In the genomic region with DNA sequence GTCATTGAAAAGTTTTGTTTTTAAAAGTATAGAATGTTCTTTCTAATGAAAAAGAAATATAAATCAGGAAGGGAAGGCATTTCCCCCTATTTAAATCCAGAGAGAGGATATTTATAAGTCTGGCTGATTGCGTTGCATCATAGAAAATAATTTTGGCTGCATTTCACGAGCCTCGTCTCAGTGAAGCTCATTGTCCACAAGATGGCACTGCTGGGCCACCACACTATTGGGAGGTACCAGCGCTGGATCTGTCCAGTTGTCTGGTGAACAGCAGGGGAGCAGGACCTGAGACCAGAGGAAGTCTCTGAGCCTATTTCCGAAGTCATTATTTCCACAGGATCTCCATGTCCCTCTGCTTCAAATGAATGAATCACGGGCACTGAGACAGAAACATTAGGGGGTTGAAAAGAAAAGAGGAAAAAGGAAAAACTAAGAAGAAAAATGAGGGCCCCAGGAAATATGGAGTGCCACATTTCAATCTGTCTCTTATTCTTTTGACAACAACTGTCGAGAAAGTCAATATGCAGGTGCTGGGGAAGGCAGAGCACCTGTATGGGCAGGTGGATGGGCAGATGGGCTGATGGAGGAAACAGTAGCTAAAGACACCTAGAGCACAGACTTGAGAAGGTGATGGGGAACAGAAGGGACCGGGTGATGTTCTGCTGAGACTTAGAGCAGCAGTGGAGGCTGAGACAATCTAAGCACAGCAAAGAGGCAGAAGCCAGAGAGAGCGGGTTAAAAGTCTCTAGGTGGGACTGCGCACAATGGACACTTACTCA, we compare ENCODE assay signal across 8 mouse cellular contexts. TPM values are rescaled to one million over a fixed set of nuclear protein-coding genes. Genes with fewer than 3 reads are reported as not detected.
DNase-seq lines count a peak whose midpoint lies in the region; ATAC-seq and TF ChIP-seq lines count a peak whose summit lies in the region.

No protein-coding gene starts in this region.

- no peak overlapping the region for H3K4me3 ChIP-seq in kidney, embryonic 15.5 days (replicated peaks)
- H3K4me3 ChIP-seq in limb, embryonic 14.5 days (replicated peaks; ENCODE audit: low read length), result no peak overlapping the region
- H3K4me3 ChIP-seq in stomach, embryonic 14.5 days (ENCODE audit: low read depth, low read length), result no peak overlapping the region

- H3K36me3 ChIP-seq in kidney, embryonic 15.5 days, result no peaks in the 10 kb centered on the region
- H3K36me3 ChIP-seq in limb, embryonic 14.5 days (ENCODE audit: control insufficient read depth, insufficient read depth, low read length), result no peaks in the 10 kb centered on the region
- H3K36me3 ChIP-seq in stomach, embryonic 14.5 days (ENCODE audit: control insufficient read depth, insufficient read depth, low read length), result no peaks in the 10 kb centered on the region

- TF ChIP-seq POLR2A in limb, embryonic 14.5 days (IDR thresholded peaks at IDR 0.05; ENCODE audit: borderline replicate concordance, extremely low read depth, insufficient read depth, insufficient read length), result no peak

- peak; percentile 82 for ATAC-seq in kidney, embryonic 15.5 days (replicated peaks; ENCODE audit: low FRiP score)
- ATAC-seq in limb, embryonic 14.5 days (ENCODE audit: low FRiP score, low read depth), result peak; percentile 84
- ATAC-seq in stomach, embryonic 14.5 days (ENCODE audit: insufficient number of reproducible peaks, insufficient read depth, low FRiP score, low read depth), result peak; percentile 77; the same call in 1 of the 2 replicates

- no peaks in the 10 kb centered on the region for H3K9me3 ChIP-seq in kidney, embryonic 15.5 days (replicated peaks)
- no peaks in the 10 kb centered on the region for H3K9me3 ChIP-seq in limb, embryonic 14.5 days (ENCODE audit: control insufficient read depth, low read length)
- no peaks in the 10 kb centered on the region for H3K9me3 ChIP-seq in stomach, embryonic 14.5 days (ENCODE audit: control insufficient read depth, low read depth, low read length)

- peak; percentile 92 for DNase-seq in 3T3-L1 (ENCODE audit: low read depth, low spot score)
- DNase-seq in adrenal gland, adult 8-10 months, result peak; percentile 70
- DNase-seq in embryo, embryonic 11.5 days (ENCODE audit: low read depth, low spot score), result peak; percentile 66
- peak; percentile 77 for DNase-seq in heart, adult 8-10 months (ENCODE audit: low spot score)
- DNase-seq in limb, embryonic 14.5 days (ENCODE audit: low spot score), result peak; percentile 88
- peak; percentile 70 for DNase-seq in neural tube, embryonic 10.5 days (ENCODE audit: extremely low spot score, low spot score)

- H3K4me1 ChIP-seq in kidney, embryonic 15.5 days, result no peaks in the 10 kb centered on the region; the same call in 1 of the 2 replicates
- peaks cover 3% of the 10 kb centered on the region; the same call in 1 of the 2 replicates for H3K4me1 ChIP-seq in limb, embryonic 14.5 days (ENCODE audit: control insufficient read depth, insufficient read depth, low read length)
- H3K4me1 ChIP-seq in stomach, embryonic 14.5 days (ENCODE audit: control insufficient read depth, insufficient read depth, low read length), result no peaks in the 10 kb centered on the region

- H3K9ac ChIP-seq in kidney, embryonic 15.5 days, result no peak overlapping the region
- no peak overlapping the region for H3K9ac ChIP-seq in limb, embryonic 14.5 days (ENCODE audit: low read depth, low read length, severe bottlenecking)
- H3K9ac ChIP-seq in stomach, embryonic 14.5 days (replicated peaks; ENCODE audit: low read depth, low read length), result no peak overlapping the region

- H3K4me2 ChIP-seq in kidney, embryonic 15.5 days, result no peak overlapping the region
- H3K4me2 ChIP-seq in limb, embryonic 14.5 days (replicated peaks; ENCODE audit: low read depth, low read length, severe bottlenecking), result no peak overlapping the region
- H3K4me2 ChIP-seq in stomach, embryonic 14.5 days (replicated peaks; ENCODE audit: low read depth, low read length), result no peak overlapping the region

- no peak overlapping the region for H3K27ac ChIP-seq in kidney, embryonic 15.5 days
- H3K27ac ChIP-seq in limb, embryonic 14.5 days (replicated peaks; ENCODE audit: low read depth, low read length), result no peak overlapping the region
- no peak overlapping the region for H3K27ac ChIP-seq in stomach, embryonic 14.5 days (ENCODE audit: low read length)

- 41% methylated on average over 10 of the region's 10 CpGs for WGBS in kidney, embryonic 15.5 days
- 40% methylated on average over 10 of the region's 10 CpGs for WGBS in limb, embryonic 14.5 days
- WGBS in stomach, embryonic 14.5 days, result 44% methylated on average over 10 of the region's 10 CpGs

- no peaks in the 10 kb centered on the region for H3K27me3 ChIP-seq in kidney, embryonic 15.5 days
- H3K27me3 ChIP-seq in limb, embryonic 14.5 days (ENCODE audit: control insufficient read depth, insufficient read depth, low read length), result no peaks in the 10 kb centered on the region
- no peaks in the 10 kb centered on the region for H3K27me3 ChIP-seq in stomach, embryonic 14.5 days (ENCODE audit: control insufficient read depth, insufficient read depth, low read length)

RNA-seq across cellular contexts. Expression of gene Ckmt2, which starts 31.7 kb away (rescaled TPM):
- not detected for total RNA-seq in adrenal gland, adult 8-10 months (2022)
- 1,000 to 10,000 TPM; 2,501 to 2,686 (median 2,598) TPM for total RNA-seq in heart, adult 8-10 months (2022)
- polyA plus RNA-seq in kidney, embryonic 15.5 days (2015; fragmentation: Nextera tagmentation; extraction: Ambion mirVana), result 0.78 and 1.3 TPM in 2 replicates
- polyA plus RNA-seq in limb, embryonic 14.5 days (2012; rRNA removed), result 0.68 and 1.2 TPM in 2 replicates
- polyA plus RNA-seq in limb, embryonic 14.5 days (2014; fragmentation: Nextera tagmentation; extraction: Ambion mirVana), result 0.39 and 1.2 TPM in 2 replicates
- not detected in 2 replicates for polyA plus RNA-seq in stomach, embryonic 14.5 days (2014; fragmentation: Nextera tagmentation; extraction: Ambion mirVana)
